Mouse (Mus musculus): ENCODE measurements at regions not wholly inside any gene's neighbourhood (a gene's known extent, or its start where the extent isn't known, plus 50 kb on each side); places are given as distances from the start of the nearest gene placed in this dataset.
A peak's percentile ranks its signal among the peaks of the same experiment; 100 is the strongest.

- no peak overlapping the region for H3K4me2 ChIP-seq (replicated peaks; ENCODE audit: low read depth, low read length)
- ATAC-seq (ENCODE audit: insufficient number of reproducible peaks, insufficient read depth, low FRiP score, low read depth): no peak
- 74% methylated on average over 3 of the region's 3 CpGs for WGBS
- H3K36me3 ChIP-seq (ENCODE audit: control insufficient read depth, insufficient read depth, low read length): no peaks in the 10 kb centered on the region
- no peak overlapping the region for H3K4me3 ChIP-seq (ENCODE audit: low read depth, low read length)
- no peak overlapping the region for H3K27ac ChIP-seq (ENCODE audit: low read length)
- H3K9ac ChIP-seq (replicated peaks; ENCODE audit: low read depth, low read length): no peak overlapping the region
- H3K9me3 ChIP-seq (ENCODE audit: control insufficient read depth, low read depth, low read length): no peaks in the 10 kb centered on the region
- H3K27me3 ChIP-seq (ENCODE audit: control insufficient read depth, insufficient read depth, low read length): no peaks in the 10 kb centered on the region
- no peaks in the 10 kb centered on the region for H3K4me1 ChIP-seq (ENCODE audit: control insufficient read depth, insufficient read depth, low read length)
Observed at GRCm38 (mm10) chr4:124510816-124511215, 99.8 kb downstream of the 3100002H09Rik start.

- Histone ChIP-seq H3K27me3 (ENCODE audit: control insufficient read depth, insufficient read depth, low read length) (no peaks in the 10 kb centered on the region), H3K36me3 (ENCODE audit: control insufficient read depth, insufficient read depth, low read length) (no peaks in the 10 kb centered on the region), H3K4me1 (ENCODE audit: control insufficient read depth, insufficient read depth, low read length) (no peaks in the 10 kb centered on the region), H3K9ac (replicated peaks; ENCODE audit: low read depth, low read length) (no peak overlapping the region), H3K4me3 (ENCODE audit: low read depth, low read length) (no peak overlapping the region), H3K4me2 (replicated peaks; ENCODE audit: low read depth, low read length) (no peak overlapping the region), H3K27ac (ENCODE audit: low read length) (no peak overlapping the region), H3K9me3 (ENCODE audit: control insufficient read depth, low read depth, low read length) (no peaks in the 10 kb centered on the region)
- WGBS: 57% methylated on average over 5 of the region's 5 CpGs
- no peak for ATAC-seq (ENCODE audit: insufficient number of reproducible peaks, insufficient read depth, low FRiP score, low read depth)
Observed at GRCm38 (mm10) chr4:124509695-124510094, 100.9 kb downstream of the 3100002H09Rik start.

- WGBS: 29% methylated on average over 10 of the region's 10 CpGs
Observed at GRCm38 (mm10) chr4:124506083-124506647, 104.4 kb downstream of the 3100002H09Rik start.

GRCm38 (mm10) chr4:124501785-124502184 lies 108.8 kb downstream of the 3100002H09Rik start:
- Histone ChIP-seq H3K9ac (replicated peaks; ENCODE audit: low read depth, low read length) (no peak overlapping the region), H3K9me3 (ENCODE audit: control insufficient read depth, low read depth, low read length) (no peaks in the 10 kb centered on the region), H3K27ac (ENCODE audit: low read length) (no peak overlapping the region), H3K27me3 (ENCODE audit: control insufficient read depth, insufficient read depth, low read length) (no peaks in the 10 kb centered on the region), H3K36me3 (ENCODE audit: control insufficient read depth, insufficient read depth, low read length) (no peaks in the 10 kb centered on the region), H3K4me2 (replicated peaks; ENCODE audit: low read depth, low read length) (no peak overlapping the region), H3K4me3 (ENCODE audit: low read depth, low read length) (no peak overlapping the region), H3K4me1 (ENCODE audit: control insufficient read depth, insufficient read depth, low read length) (no peaks in the 10 kb centered on the region)
- 78% methylated on average over 5 of the region's 5 CpGs for WGBS
- ATAC-seq (ENCODE audit: insufficient number of reproducible peaks, insufficient read depth, low FRiP score, low read depth): no peak

More at GRCm38 (mm10) chr4:124506083-124506647, 104.4 kb downstream of the 3100002H09Rik start:
- no peak overlapping the region for H3K27ac ChIP-seq (ENCODE audit: low read length)
- no peaks in the 10 kb centered on the region for H3K4me1 ChIP-seq (ENCODE audit: control insufficient read depth, insufficient read depth, low read length)
- no peak overlapping the region for H3K4me2 ChIP-seq (replicated peaks; ENCODE audit: low read depth, low read length)
- no peaks in the 10 kb centered on the region for H3K36me3 ChIP-seq (ENCODE audit: control insufficient read depth, insufficient read depth, low read length)
- H3K27me3 ChIP-seq (ENCODE audit: control insufficient read depth, insufficient read depth, low read length): no peaks in the 10 kb centered on the region
- no peak for ATAC-seq (ENCODE audit: insufficient number of reproducible peaks, insufficient read depth, low FRiP score, low read depth)
- no peak overlapping the region for H3K4me3 ChIP-seq (ENCODE audit: low read depth, low read length)
- H3K9me3 ChIP-seq (ENCODE audit: control insufficient read depth, low read depth, low read length): no peaks in the 10 kb centered on the region
- H3K9ac ChIP-seq (replicated peaks; ENCODE audit: low read depth, low read length): no peak overlapping the region

DNA sequence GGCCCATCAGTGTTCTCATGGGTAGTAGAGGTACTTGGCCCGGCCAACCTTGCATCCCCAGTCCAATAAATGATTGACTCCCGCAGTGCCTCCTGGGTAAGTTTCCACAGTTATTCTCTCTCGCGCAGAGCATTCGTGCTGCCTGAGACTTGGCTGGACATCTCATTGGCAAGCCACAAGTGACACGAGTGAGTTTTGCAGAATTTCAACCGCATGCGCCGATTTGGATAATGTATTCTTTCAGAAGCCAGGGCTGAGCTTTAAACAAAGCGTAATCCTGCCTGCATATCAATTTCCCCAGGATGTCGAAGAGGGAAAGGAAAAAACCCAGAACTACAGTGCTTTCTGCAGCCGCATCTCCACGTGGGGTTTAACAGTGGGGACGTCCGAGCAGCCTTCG lies 112.6 kb downstream of the 3100002H09Rik start:
- Histone ChIP-seq H3K4me2 (replicated peaks; ENCODE audit: low read depth, low read length) (no peak overlapping the region), H3K4me1 (ENCODE audit: control insufficient read depth, insufficient read depth, low read length) (no peaks in the 10 kb centered on the region), H3K9ac (replicated peaks; ENCODE audit: low read depth, low read length) (no peak overlapping the region), H3K27me3 (ENCODE audit: control insufficient read depth, insufficient read depth, low read length) (no peaks in the 10 kb centered on the region), H3K36me3 (ENCODE audit: control insufficient read depth, insufficient read depth, low read length) (no peaks in the 10 kb centered on the region), H3K9me3 (ENCODE audit: control insufficient read depth, low read depth, low read length) (no peaks in the 10 kb centered on the region), H3K27ac (ENCODE audit: low read length) (no peak overlapping the region), H3K4me3 (ENCODE audit: low read depth, low read length) (no peak overlapping the region)
- no peak for ATAC-seq (ENCODE audit: insufficient number of reproducible peaks, insufficient read depth, low FRiP score, low read depth)
- WGBS: 46% methylated on average over 16 of the region's 16 CpGs

GRCm38 (mm10) chr4:124485941-124486581 lies 124.5 kb downstream of the 3100002H09Rik start:
- Histone ChIP-seq H3K4me1 (ENCODE audit: control insufficient read depth, insufficient read depth, low read length) (no peaks in the 10 kb centered on the region), H3K4me3 (ENCODE audit: low read depth, low read length) (no peak overlapping the region), H3K27ac (ENCODE audit: low read length) (no peak overlapping the region), H3K4me2 (replicated peaks; ENCODE audit: low read depth, low read length) (no peak overlapping the region), H3K9ac (replicated peaks; ENCODE audit: low read depth, low read length) (no peak overlapping the region), H3K36me3 (ENCODE audit: control insufficient read depth, insufficient read depth, low read length) (no peaks in the 10 kb centered on the region), H3K9me3 (ENCODE audit: control insufficient read depth, low read depth, low read length) (peaks cover 3% of the 10 kb centered on the region; the same call in 1 of the 2 replicates), H3K27me3 (ENCODE audit: control insufficient read depth, insufficient read depth, low read length) (peaks cover 16% of the 10 kb centered on the region; the same call in 1 of the 2 replicates)
- WGBS: 17% methylated on average over 12 of the region's 12 CpGs
- ATAC-seq (ENCODE audit: insufficient number of reproducible peaks, insufficient read depth, low FRiP score, low read depth): no peak

- H3K27ac ChIP-seq (ENCODE audit: low read length): no peak overlapping the region
- ATAC-seq (ENCODE audit: insufficient number of reproducible peaks, insufficient read depth, low FRiP score, low read depth): no peak
- peaks cover 3% of the 10 kb centered on the region; the same call in 1 of the 2 replicates for H3K9me3 ChIP-seq (ENCODE audit: control insufficient read depth, low read depth, low read length)
- no peak overlapping the region for H3K4me3 ChIP-seq (ENCODE audit: low read depth, low read length)
- WGBS: 26% methylated on average over 19 of the region's 19 CpGs
- H3K36me3 ChIP-seq (ENCODE audit: control insufficient read depth, insufficient read depth, low read length): no peaks in the 10 kb centered on the region
- H3K27me3 ChIP-seq (ENCODE audit: control insufficient read depth, insufficient read depth, low read length): peaks cover 19% of the 10 kb centered on the region; the same call in 1 of the 2 replicates
- no peak overlapping the region for H3K4me2 ChIP-seq (replicated peaks; ENCODE audit: low read depth, low read length)
- H3K9ac ChIP-seq (replicated peaks; ENCODE audit: low read depth, low read length): no peak overlapping the region
- no peaks in the 10 kb centered on the region for H3K4me1 ChIP-seq (ENCODE audit: control insufficient read depth, insufficient read depth, low read length)
Observed at GRCm38 (mm10) chr4:124484613-124485586, 125.7 kb downstream of the 3100002H09Rik start.

DNA sequence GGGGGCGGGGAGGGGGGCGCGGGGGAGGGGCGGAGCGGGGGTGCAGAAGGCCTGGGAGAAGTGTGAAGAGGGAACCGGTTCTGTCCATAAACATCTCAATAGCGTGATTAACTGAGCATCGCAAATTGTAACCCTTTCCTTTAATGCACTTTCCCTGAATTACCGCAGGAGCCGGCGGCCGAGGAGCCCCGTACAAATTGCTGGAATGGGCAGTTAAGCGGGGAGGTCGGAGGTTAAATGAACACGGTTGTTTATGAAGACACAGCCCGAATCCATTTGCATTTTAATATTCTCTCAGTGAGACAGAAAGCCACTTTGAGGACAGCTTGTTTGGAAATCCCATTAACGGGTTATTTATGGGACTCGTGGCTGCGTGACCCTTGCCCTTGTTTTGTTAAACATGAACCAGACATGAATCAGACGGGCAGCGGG lies 132.7 kb downstream of the 3100002H09Rik start:
- Histone ChIP-seq H3K4me3 (ENCODE audit: low read depth, low read length) (no peak overlapping the region), H3K4me1 (ENCODE audit: control insufficient read depth, insufficient read depth, low read length) (0 out of 2 replicates have a peak, but pooled peaks cover 3% of the 10 kb centered on the region), H3K9me3 (ENCODE audit: control insufficient read depth, low read depth, low read length) (no peaks in the 10 kb centered on the region), H3K4me2 (replicated peaks; ENCODE audit: low read depth, low read length) (peak overlapping the region; percentile 8; the same call in 1 of the 2 replicates), H3K27me3 (ENCODE audit: control insufficient read depth, insufficient read depth, low read length) (peaks cover 24% of the 10 kb centered on the region), H3K36me3 (ENCODE audit: control insufficient read depth, insufficient read depth, low read length) (no peaks in the 10 kb centered on the region), H3K27ac (ENCODE audit: low read length) (no peak overlapping the region), H3K9ac (replicated peaks; ENCODE audit: low read depth, low read length) (no peak overlapping the region)
- no peak for ATAC-seq (ENCODE audit: insufficient number of reproducible peaks, insufficient read depth, low FRiP score, low read depth)
- 3% methylated on average over 22 of the region's 22 CpGs for WGBS

Data from stomach, embryonic 14.5 days (tissue).